Mouse (Mus musculus) thymus, adult 2 months (tissue): ENCODE data around the gene Aspdh. TPM values are rescaled to one million over a fixed set of nuclear protein-coding genes. Genes with fewer than 3 reads are reported as not detected.

Source experiments
- DNase-seq: peaks from one replicate; pipeline ENCODE4 v3.0.0; 2021
- H3K27ac ChIP-seq: fragments of 200-500 bp; 2 replicates; pipeline ENCODE4 v1.5.1; 2012; ENCODE audit warnings: low read length, control low read depth; ENCODE audit not compliant: control insufficient read depth, insufficient read depth
- H3K27me3 ChIP-seq: fragments of 200-500 bp; 2 replicates; pipeline ENCODE4 v1.6.1; 2012; ENCODE audit warnings: mild to moderate bottlenecking, low read length, moderate library complexity, mixed read lengths; ENCODE audit not compliant: control insufficient read depth, insufficient read depth
- H3K36me3 ChIP-seq: fragments of 200-500 bp; 2 replicates; pipeline ENCODE4 v1.6.1; 2012; ENCODE audit warnings: mild to moderate bottlenecking, low read length, moderate library complexity; ENCODE audit not compliant: control insufficient read depth, insufficient read depth
- H3K4me1 ChIP-seq: fragments of 200-500 bp; replicated peaks from 2 replicates; pipeline ENCODE4 v1.6.1; 2012; ENCODE audit warnings: low read length; ENCODE audit not compliant: control insufficient read depth, insufficient read depth
- H3K4me3 ChIP-seq: fragments of 200-500 bp; 2 replicates; pipeline ENCODE4 v1.5.1; 2012; ENCODE audit warnings: mild to moderate bottlenecking, low read length, control low read depth, moderate library complexity; ENCODE audit not compliant: control insufficient read depth, insufficient read depth
- CTCF ChIP-seq: fragments of 200-500 bp; IDR thresholded peaks from 2 replicates; pipeline ENCODE4 v1.5.1; 2012; ENCODE audit warnings: mild to moderate bottlenecking, control low read depth, low read length, moderate library complexity, borderline replicate concordance; ENCODE audit not compliant: control insufficient read depth, poor library complexity, insufficient read depth; ENCODE audit errors: extremely low read depth
- POLR2A ChIP-seq: fragments of 200-500 bp; IDR thresholded peaks from 2 replicates; pipeline ENCODE4 v1.6.1; 2012; ENCODE audit warnings: mild to moderate bottlenecking, low read length, control low read depth, moderate library complexity; ENCODE audit not compliant: control insufficient read depth, poor library complexity, insufficient read depth; ENCODE audit errors: extremely low read depth
- WGBS: fragments of 180-500 bp; shearing (Covaris S2); methylation state at CpG from one replicate; pipeline ENCODE4 v1.1.7; 2018; 5-methylcytosine and 5-hydroxymethylcytosine counted together
- polyA plus RNA-seq: library from polyadenylated mRNA; depleted of rRNA; stranded (reverse); fragments of >200 nt; gene quantifications from 2 replicates; pipeline ENCODE4 v1.2.3, GENCODE M21; 2012

Aspdh gene
- polyA plus RNA-seq, 1 experiment: 0.32 TPM

GRCm38 (mm10) chr7:44484841-44485571 lies 19.8 kb downstream of the Aspdh start:
- WGBS: 59% methylated on average over 5 of the region's 5 CpGs
- TF ChIP-seq CTCF: no peak
- no peak for TF ChIP-seq POLR2A
- Histone ChIP-seq H3K4me1 (peaks cover 4% of the 10 kb centered on the region; the same call in 1 of the 2 replicates), H3K27ac (no peak overlapping the region), H3K4me3 (no peak overlapping the region), H3K36me3 (no peaks in the 10 kb centered on the region; the same call in 1 of the 2 replicates), H3K27me3 (no peaks in the 10 kb centered on the region; the same call in 1 of the 2 replicates)
- peak; percentile 73 for DNase-seq

- peaks cover 10% of the 10 kb centered on the region; the same call in 1 of the 2 replicates for H3K4me1 ChIP-seq
- 89% methylated on average over 7 of the region's 7 CpGs for WGBS
- TF ChIP-seq POLR2A: no peak
- TF ChIP-seq CTCF: no peak
- H3K27ac ChIP-seq: no peak overlapping the region
- no peak overlapping the region for H3K4me3 ChIP-seq
- H3K27me3 ChIP-seq: no peaks in the 10 kb centered on the region; the same call in 1 of the 2 replicates
- DNase-seq: no peak
- no peaks in the 10 kb centered on the region; the same call in 1 of the 2 replicates for H3K36me3 ChIP-seq
These were observed 20.5 kb downstream of the Aspdh start for GRCm38 (mm10) chr7:44485572-44486195.

- H3K4me1 ChIP-seq: peaks cover 10% of the 10 kb centered on the region; the same call in 1 of the 2 replicates
- H3K27ac ChIP-seq: no peak overlapping the region
- DNase-seq: no peak
- no peaks in the 10 kb centered on the region; the same call in 1 of the 2 replicates for H3K36me3 ChIP-seq
- 91% methylated on average over 13 of the region's 13 CpGs for WGBS
- H3K27me3 ChIP-seq: no peaks in the 10 kb centered on the region; the same call in 1 of the 2 replicates
- H3K4me3 ChIP-seq: no peak overlapping the region
- no peak for TF ChIP-seq POLR2A
- TF ChIP-seq CTCF: no peak
These were observed 21.9 kb downstream of the Aspdh start for GRCm38 (mm10) chr7:44486927-44487575.

- Histone ChIP-seq H3K36me3 (no peaks in the 10 kb centered on the region; the same call in 1 of the 2 replicates), H3K4me1 (peaks cover 10% of the 10 kb centered on the region; the same call in 1 of the 2 replicates), H3K27me3 (no peaks in the 10 kb centered on the region), H3K27ac (no peak overlapping the region), H3K4me3 (no peak overlapping the region)
- WGBS: 95% methylated on average over 7 of the region's 7 CpGs
- TF ChIP-seq CTCF (no peak), POLR2A (no peak)
- no peak for DNase-seq
These were observed 22.7 kb downstream of the Aspdh start for GRCm38 (mm10) chr7:44487936-44488335.

GRCm38 (mm10) chr7:44488545-44488944 lies 23.4 kb downstream of the Aspdh start:
- 98% methylated on average over 8 of the region's 8 CpGs for WGBS
- DNase-seq: no peak

GRCm38 (mm10) chr7:44490281-44490680 lies 25.1 kb downstream of the Aspdh start:
- H3K4me3 ChIP-seq: no peak overlapping the region
- peak overlapping the region; percentile 43; the same call in 1 of the 2 replicates for H3K27ac ChIP-seq
- peaks cover 16% of the 10 kb centered on the region; the same call in 1 of the 2 replicates for H3K4me1 ChIP-seq
- WGBS: 52% methylated on average over 4 of the region's 4 CpGs
- no peaks in the 10 kb centered on the region for H3K27me3 ChIP-seq
- no peak for DNase-seq
- H3K36me3 ChIP-seq: no peaks in the 10 kb centered on the region; the same call in 1 of the 2 replicates
- TF ChIP-seq CTCF (no peak), POLR2A (no peak)

More at GRCm38 (mm10) chr7:44488545-44488944, 23.4 kb downstream of the Aspdh start:
- peaks cover 10% of the 10 kb centered on the region; the same call in 1 of the 2 replicates for H3K4me1 ChIP-seq
- TF ChIP-seq CTCF (no peak), POLR2A (no peak)
- H3K27me3 ChIP-seq: no peaks in the 10 kb centered on the region
- no peaks in the 10 kb centered on the region; the same call in 1 of the 2 replicates for H3K36me3 ChIP-seq
- no peak overlapping the region for H3K27ac ChIP-seq
- H3K4me3 ChIP-seq: no peak overlapping the region
